Mouse (Mus musculus) cerebellum, adult 2 months (tissue): ENCODE results near the gene Klhl9. TPM values are rescaled to one million over a fixed set of nuclear protein-coding genes. Genes with fewer than 3 reads are reported as not detected.

ENCODE experiments used
- DNase-seq, 2 experiments: peaks; one replicate each; pipeline ENCODE4 v3.0.0; 2021
- H3K27ac ChIP-seq: fragments of 200-500 bp; 2 replicates; pipeline ENCODE4 v1.5.1; 2012; ENCODE audit warnings: low read length, control low read depth, inconsistent platforms; ENCODE audit not compliant: insufficient read depth
- H3K27me3 ChIP-seq: fragments of 200-500 bp; 2 replicates; pipeline ENCODE4 v1.6.1; 2012; ENCODE audit warnings: inconsistent platforms, mild to moderate bottlenecking, low read length, moderate library complexity; ENCODE audit not compliant: control insufficient read depth, insufficient read depth
- H3K4me1 ChIP-seq: fragments of 200-500 bp; 2 replicates; pipeline ENCODE4 v1.6.1; 2011; ENCODE audit warnings: low read length; ENCODE audit not compliant: control insufficient read depth, insufficient read depth
- H3K4me3 ChIP-seq: fragments of 200-500 bp; replicated peaks from 2 replicates; pipeline ENCODE3; 2011; ENCODE audit warnings: mild to moderate bottlenecking, low read depth, low read length, control low read depth; ENCODE audit not compliant: insufficient read depth
- CTCF ChIP-seq: fragments of 200-500 bp; IDR thresholded peaks from 2 replicates; pipeline ENCODE4 v1.5.1; 2011; ENCODE audit warnings: low read depth, mild to moderate bottlenecking, control low read depth, low read length, moderate library complexity, borderline replicate concordance; ENCODE audit not compliant: insufficient read depth
- POLR2A ChIP-seq: fragments of 200-500 bp; IDR thresholded peaks from 2 replicates; pipeline ENCODE4 v1.6.1; 2011; ENCODE audit warnings: low read length, control low read depth, borderline replicate concordance; ENCODE audit not compliant: insufficient read depth
- WGBS: fragments of 180-500 bp; shearing (Covaris S2); methylation state at CpG from one replicate; pipeline ENCODE4 v1.1.7; 2018; 5-methylcytosine and 5-hydroxymethylcytosine counted together
- polyA plus RNA-seq: library from polyadenylated mRNA; depleted of rRNA; stranded (reverse); fragments of >200 nt; gene quantifications from 2 replicates; pipeline ENCODE4 v1.2.3, GENCODE M21; 2012

The Klhl9 gene
- polyA plus RNA-seq, 1 experiment = 43.6 TPM

GRCm38 (mm10) chr4:88723497-88724090, 1.3 kb upstream of the Klhl9 start:
- Histone ChIP-seq H3K4me1 (no peaks in the 10 kb centered on the region), H3K27ac (no peak overlapping the region), H3K27me3 (no peaks in the 10 kb centered on the region), H3K4me3 (no peak overlapping the region)
- 69% methylated on average over 8 of the region's 8 CpGs for WGBS
- TF ChIP-seq CTCF = no peak
- no peak for TF ChIP-seq POLR2A
- no peak for DNase-seq

GRCm38 (mm10) chr4:88718715-88719114, 3.5 kb downstream of the Klhl9 start:
- no peak for TF ChIP-seq POLR2A
- TF ChIP-seq CTCF = no peak
- DNase-seq = no peak
- Histone ChIP-seq H3K4me3 (peak overlapping the region; percentile 26), H3K27ac (no peak overlapping the region), H3K4me1 (no peaks in the 10 kb centered on the region; the same call in 1 of the 2 replicates), H3K27me3 (no peaks in the 10 kb centered on the region)
- WGBS = 3% methylated on average over 1 of the region's 1 CpGs

GRCm38 (mm10) chr4:88715059-88715458, 7.2 kb downstream of the Klhl9 start:
- Histone ChIP-seq H3K27me3 (no peaks in the 10 kb centered on the region), H3K4me3 (no peak overlapping the region), H3K27ac (no peak overlapping the region), H3K4me1 (no peaks in the 10 kb centered on the region; the same call in 1 of the 2 replicates)
- peak; percentile 25 to 26 for DNase-seq
- TF ChIP-seq CTCF = no peak
- no peak for TF ChIP-seq POLR2A

- DNase-seq = peak in 1 of 2 experiments; percentile 13
- 72% methylated on average over 1 of the region's 1 CpGs for WGBS
- TF ChIP-seq CTCF = no peak
- TF ChIP-seq POLR2A = no peak
- H3K27ac ChIP-seq = no peak overlapping the region
- no peaks in the 10 kb centered on the region for H3K27me3 ChIP-seq
- no peaks in the 10 kb centered on the region; the same call in 1 of the 2 replicates for H3K4me1 ChIP-seq
- H3K4me3 ChIP-seq = no peak overlapping the region
These were observed 8.0 kb downstream of the Klhl9 start for GRCm38 (mm10) chr4:88714281-88714680.

- DNase-seq = no peak
- Histone ChIP-seq H3K4me1 (no peaks in the 10 kb centered on the region), H3K27ac (no peak overlapping the region), H3K27me3 (no peaks in the 10 kb centered on the region), H3K4me3 (no peak overlapping the region)
- 90% methylated on average over 1 of the region's 1 CpGs for WGBS
- no peak for TF ChIP-seq POLR2A
- no peak for TF ChIP-seq CTCF
These were observed 15.0 kb downstream of the Klhl9 start for GRCm38 (mm10) chr4:88707128-88707826.

- 48% methylated on average over 3 of the region's 3 CpGs for WGBS
These were observed 16.3 kb downstream of the Klhl9 start for GRCm38 (mm10) chr4:88705924-88706323.

GRCm38 (mm10) chr4:88699301-88699700, 23.0 kb downstream of the Klhl9 start:
- Histone ChIP-seq H3K4me3 (no peak overlapping the region), H3K4me1 (no peaks in the 10 kb centered on the region), H3K27ac (no peak overlapping the region), H3K27me3 (no peaks in the 10 kb centered on the region)
- 89% methylated on average over 1 of the region's 1 CpGs for WGBS
- DNase-seq = no peak
- no peak for TF ChIP-seq POLR2A
- TF ChIP-seq CTCF = no peak

More at GRCm38 (mm10) chr4:88705924-88706323, 16.3 kb downstream of the Klhl9 start:
- no peak overlapping the region for H3K4me3 ChIP-seq
- no peaks in the 10 kb centered on the region for H3K4me1 ChIP-seq
- H3K27me3 ChIP-seq = no peaks in the 10 kb centered on the region
- H3K27ac ChIP-seq = no peak overlapping the region
- TF ChIP-seq CTCF = no peak
- no peak for TF ChIP-seq POLR2A
- DNase-seq = no peak

- 89% methylated on average over 5 of the region's 5 CpGs for WGBS
- no peak for DNase-seq
- Histone ChIP-seq H3K4me1 (no peaks in the 10 kb centered on the region), H3K27ac (no peak overlapping the region), H3K4me3 (no peak overlapping the region), H3K27me3 (no peaks in the 10 kb centered on the region)
- TF ChIP-seq POLR2A (no peak), CTCF (no peak)
These were observed 23.5 kb downstream of the Klhl9 start for GRCm38 (mm10) chr4:88698781-88699180.

GRCm38 (mm10) chr4:88697753-88698152, 24.5 kb downstream of the Klhl9 start:
- no peak for TF ChIP-seq CTCF
- no peak for TF ChIP-seq POLR2A
- no peaks in the 10 kb centered on the region for H3K4me1 ChIP-seq
- WGBS = 87% methylated on average over 4 of the region's 4 CpGs
- no peak for DNase-seq
- no peak overlapping the region for H3K4me3 ChIP-seq
- no peak overlapping the region for H3K27ac ChIP-seq
- H3K27me3 ChIP-seq = no peaks in the 10 kb centered on the region
